Mouse (Mus musculus) liver, adult 2 months (tissue): Measurements from ENCODE around the gene Mllt6.

Experiments
- CTCF ChIP-seq: fragments of 200-500 bp; IDR thresholded peaks from 2 replicates; pipeline ENCODE4 v1.5.1; 2011; ENCODE audit warnings: low read depth, low read length, control low read depth
- POLR2A ChIP-seq: fragments of 200-500 bp; IDR thresholded peaks from 2 replicates; pipeline ENCODE4 v1.6.1; 2011; ENCODE audit warnings: low read length, control low read depth; ENCODE audit not compliant: insufficient read depth; ENCODE audit errors: extremely low read depth

DNA sequence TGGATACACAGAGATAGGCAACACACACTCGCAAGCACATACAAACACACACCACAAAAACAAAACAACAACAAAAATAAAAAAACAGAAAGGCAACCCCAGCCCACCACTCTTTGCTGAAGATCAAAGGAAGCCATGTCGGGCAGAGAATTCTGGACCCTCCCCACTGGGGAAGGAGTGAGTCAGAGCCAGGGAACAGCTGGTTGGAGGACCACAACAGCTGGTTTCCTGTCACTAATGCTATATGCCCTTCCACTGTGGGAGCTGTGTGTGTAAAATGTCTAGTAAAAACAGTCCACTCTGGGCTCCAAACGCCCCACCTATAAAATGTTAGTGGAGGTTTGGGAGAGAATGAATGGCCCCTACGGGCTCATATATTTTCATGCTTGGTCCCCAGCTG, 58.1 kb downstream of the Mllt6 start:
- no peak for TF ChIP-seq CTCF
- no peak for TF ChIP-seq POLR2A
